ENCODE assay signal across 26 mouse cellular contexts in genomic region chr5:108502286-108502685, GRCm38 (mm10). TPM values are rescaled to one million over a fixed set of nuclear protein-coding genes. Genes with fewer than 3 reads are reported as not detected.
"Had no signal": no experiment of that assay in that cellular context is flagged by ENCODE, and none has a peak within 500 bp of the region (broad histone marks: within the 10 kb centered on the region; RNA-seq: fewer than 3 reads in every experiment).

No protein-coding gene starts in this region.

- H3K9ac ChIP-seq: heart, embryonic 13.5 days; heart, embryonic 15.5 days; hindbrain, embryonic 12.5 days; hindbrain, embryonic 14.5 days; limb, embryonic 12.5 days; liver, embryonic 13.5 days; liver, embryonic 15.5 days had no signal

- H3K27ac ChIP-seq: gastrocnemius, adult 2 months; heart, adult 2 months; heart, embryonic 13.5 days; heart, embryonic 15.5 days; hindbrain, embryonic 10.5 days; hindbrain, embryonic 12.5 days; hindbrain, embryonic 14.5 days; layer of hippocampus, adult 2 months; left cerebral cortex, adult 2 months; limb, embryonic 10.5 days; limb, embryonic 12.5 days; liver, embryonic 13.5 days; liver, embryonic 15.5 days had no signal

- H3K4me3 ChIP-seq: gastrocnemius, adult 2 months; heart, adult 2 months; heart, embryonic 13.5 days; heart, embryonic 15.5 days; hindbrain, embryonic 10.5 days; hindbrain, embryonic 12.5 days; layer of hippocampus, adult 2 months; left cerebral cortex, adult 2 months; limb, embryonic 10.5 days; limb, embryonic 12.5 days; liver, embryonic 13.5 days; liver, embryonic 15.5 days had no signal

- H3K4me1 ChIP-seq: heart, embryonic 13.5 days; heart, embryonic 15.5 days; hindbrain, embryonic 10.5 days; hindbrain, embryonic 12.5 days; limb, embryonic 10.5 days; limb, embryonic 12.5 days; liver, embryonic 13.5 days; liver, embryonic 15.5 days had no signal

- ATAC-seq: hindbrain, embryonic 16.5 days; inflammation-experienced regulatory T-cells, adult 6 months; intestine, embryonic 16.5 days had no signal

- H3K27me3 ChIP-seq: heart, embryonic 13.5 days; heart, embryonic 15.5 days; hindbrain, embryonic 12.5 days; limb, embryonic 12.5 days; liver, embryonic 13.5 days; liver, embryonic 15.5 days had no signal

- H3K4me2 ChIP-seq: heart, embryonic 11.5 days; heart, embryonic 13.5 days; heart, embryonic 15.5 days; hindbrain, embryonic 12.5 days; hindbrain, embryonic 14.5 days; limb, embryonic 12.5 days; liver, embryonic 11.5 days; liver, embryonic 13.5 days; liver, embryonic 15.5 days had no signal

- H3K9me3 ChIP-seq: heart, embryonic 13.5 days; heart, embryonic 15.5 days; hindbrain, embryonic 10.5 days; hindbrain, embryonic 12.5 days; limb, embryonic 10.5 days; limb, embryonic 12.5 days; liver, embryonic 13.5 days; liver, embryonic 15.5 days had no signal

- DNase-seq: gastrocnemius, adult 2 months; gastrocnemius, postnatal 10 days; gastrocnemius, postnatal 25 days; heart, adult 2 months; heart, postnatal 4 days; kidney, adult 18-20 months; kidney, adult 8-10 months; kidney, postnatal 10 days; kidney, postnatal 25 days; kidney, postnatal 4 days; liver, embryonic 13.5 days had no signal

RNA-seq across cellular contexts. Expression of gene Cplx1, which starts 47.5 kb away (rescaled TPM):
- polyA plus RNA-seq: inflammation-experienced regulatory T-cells, adult 6 months; liver, embryonic 11.5 days had no signal

RNA-seq across cellular contexts. Expression of gene Mfsd7a, which starts 53.6 kb away (rescaled TPM):
- polyA plus RNA-seq: inflammation-experienced regulatory T-cells, adult 6 months; liver, embryonic 11.5 days had no signal
